Mouse (Mus musculus) cerebellum, postnatal 36 days (tissue): ENCODE measurements around the gene Plk1.

Experiments
- DNase-seq, 2 experiments: peaks; one replicate each; pipeline ENCODE4 v3.0.0; 2021 to 2022; ENCODE audit warnings: mixed read lengths in 2 of 2

Gene Plk1

GRCm38 (mm10) chr7:122158915-122159902, at the start of gene Plk1:
Gene Plk1, plus strand, starts transcription at chr7:122159439.
- DNase-seq, result peak; percentile 72 to 73

GRCm38 (mm10) chr7:122123518-122123917, 35.7 kb upstream of the Plk1 start:
- no peak for DNase-seq

- DNase-seq, result no peak
Observed at GRCm38 (mm10) chr7:122125636-122126035, 33.6 kb upstream of the Plk1 start.

GRCm38 (mm10) chr7:122126946-122127345, 32.3 kb upstream of the Plk1 start:
- DNase-seq, result no peak

- DNase-seq, result no peak
Observed at GRCm38 (mm10) chr7:122131834-122132233, 27.4 kb upstream of the Plk1 start.

- peak; percentile 99 to 100 for DNase-seq
Observed at GRCm38 (mm10) chr7:122132497-122133337, 26.5 kb upstream of the Plk1 start, which contains the start of the genes Palb2 and Dctn5. Gene Palb2, minus strand, starts transcription at chr7:122132985. Gene Dctn5, plus strand, starts transcription at chr7:122133041.

GRCm38 (mm10) chr7:122133338-122133625, 26.0 kb upstream of the Plk1 start:
- no peak for DNase-seq

GRCm38 (mm10) chr7:122135070-122135469, 24.2 kb upstream of the Plk1 start:
- DNase-seq, result peak; percentile 7 to 13

GRCm38 (mm10) chr7:122137071-122137470, 22.2 kb upstream of the Plk1 start:
- DNase-seq, result no peak

- no peak for DNase-seq
Observed at GRCm38 (mm10) chr7:122138190-122138589, 21.0 kb upstream of the Plk1 start.

- DNase-seq, result no peak
Observed at GRCm38 (mm10) chr7:122140991-122141390, 18.2 kb upstream of the Plk1 start.

- no peak for DNase-seq
Observed at GRCm38 (mm10) chr7:122152473-122152872, 6.8 kb upstream of the Plk1 start.

GRCm38 (mm10) chr7:122158488-122158887, 751 bp upstream of the Plk1 start:
- DNase-seq, result no peak

GRCm38 (mm10) chr7:122160037-122160436, 798 bp downstream of the Plk1 start:
- DNase-seq, result no peak

- DNase-seq, result no peak
Observed at GRCm38 (mm10) chr7:122163766-122164165, 4.5 kb downstream of the Plk1 start.

GRCm38 (mm10) chr7:122167203-122167602, 8.0 kb downstream of the Plk1 start:
- no peak for DNase-seq

GRCm38 (mm10) chr7:122170705-122171104, 11.5 kb downstream of the Plk1 start:
- DNase-seq, result no peak

GRCm38 (mm10) chr7:122171613-122172012, 12.4 kb downstream of the Plk1 start:
- DNase-seq, result no peak

GRCm38 (mm10) chr7:122180720-122181119, 21.5 kb downstream of the Plk1 start:
- DNase-seq, result no peak

GRCm38 (mm10) chr7:122184569-122184968, 25.3 kb downstream of the Plk1 start:
- DNase-seq, result no peak

- no peak for DNase-seq
Observed at GRCm38 (mm10) chr7:122186043-122186442, 26.8 kb downstream of the Plk1 start, which contains the start of gene Ern2. Gene Ern2, minus strand, starts transcription at chr7:122186207.

GRCm38 (mm10) chr7:122189484-122189883, 30.2 kb downstream of the Plk1 start:
- peak; percentile 12 to 18 for DNase-seq

GRCm38 (mm10) chr7:122191097-122191496, 31.9 kb downstream of the Plk1 start:
- no peak for DNase-seq
